Mouse (Mus musculus) cerebral cortex, adult 2 months (tissue): Measurements from ENCODE around the gene Sgsm2.

Experiments used
- WGBS: fragments of 180-500 bp; shearing (Covaris S2); methylation state at CpG from one replicate; pipeline ENCODE4 v1.1.7; 2018; 5-methylcytosine and 5-hydroxymethylcytosine counted together

The Sgsm2 gene

GRCm38 (mm10) chr11:74883098-74883497, 13.8 kb downstream of the Sgsm2 start:
- 73% methylated on average over 10 of the region's 10 CpGs for WGBS

DNA sequence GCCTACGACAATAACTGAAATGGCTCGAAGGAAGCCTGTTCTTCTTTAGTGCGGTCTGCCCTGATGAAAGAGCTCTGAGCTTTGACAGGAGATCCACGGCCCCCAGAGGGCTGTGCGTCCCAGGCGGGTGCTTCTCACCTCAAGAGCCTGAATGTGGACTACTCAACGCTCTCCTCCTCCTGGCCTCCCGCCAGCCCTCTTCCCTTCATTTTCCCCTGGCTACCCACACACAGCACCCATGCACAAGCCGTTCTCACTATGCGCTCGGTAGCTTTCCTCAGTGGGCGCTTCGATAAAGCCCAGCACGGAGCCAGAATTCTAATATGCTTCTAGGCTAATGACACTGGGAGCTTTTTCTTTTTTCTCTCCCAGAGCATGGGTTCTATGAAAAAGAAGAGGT, 14.9 kb downstream of the Sgsm2 start:
- WGBS, result 30% methylated on average over 14 of the region's 14 CpGs

DNA sequence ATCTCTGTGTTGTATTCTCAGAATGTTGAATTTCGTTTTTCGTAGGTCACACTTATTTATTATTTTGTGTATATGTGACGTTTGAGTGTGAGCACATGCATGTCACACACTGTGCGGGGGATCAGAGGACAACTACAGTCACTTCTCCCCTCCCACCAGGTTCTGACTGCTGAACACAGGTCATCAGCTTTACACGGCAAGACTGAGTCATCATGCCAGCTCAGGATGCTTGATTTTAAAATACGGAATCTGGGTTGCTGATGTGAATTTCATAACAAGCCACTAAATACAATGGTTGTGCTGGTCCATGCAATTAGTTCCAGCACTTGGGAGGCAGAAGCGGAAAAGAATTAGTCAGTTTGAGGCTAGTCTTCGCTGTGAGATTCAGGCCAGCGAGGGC, 15.9 kb downstream of the Sgsm2 start:
- 66% methylated on average over 9 of the region's 9 CpGs for WGBS

DNA sequence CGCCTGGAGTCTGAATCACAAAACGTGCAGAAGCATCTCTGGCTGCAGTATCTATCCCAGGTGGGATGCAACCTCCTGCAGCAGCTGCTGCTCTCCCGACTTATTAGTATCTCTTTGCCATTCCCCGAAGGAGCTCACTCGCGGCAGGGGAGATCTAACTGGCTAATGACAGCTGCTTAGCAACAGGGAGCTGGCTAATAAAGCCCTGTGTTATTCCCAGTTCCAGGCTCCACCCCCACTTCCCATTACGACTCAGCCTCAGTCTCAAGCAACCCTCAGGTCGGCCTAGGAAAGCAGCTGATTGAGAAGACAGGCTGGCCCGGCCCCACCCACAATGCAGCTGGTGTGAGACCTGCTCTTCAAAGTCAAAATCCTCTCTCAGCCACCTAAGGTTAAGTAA, 20.1 kb downstream of the Sgsm2 start:
- WGBS, result 5% methylated on average over 9 of the region's 9 CpGs

GRCm38 (mm10) chr11:74874630-74875029, 22.2 kb downstream of the Sgsm2 start:
- 43% methylated on average over 3 of the region's 3 CpGs for WGBS

- 21% methylated on average over 12 of the region's 12 CpGs for WGBS
Observed at GRCm38 (mm10) chr11:74870991-74871622, 25.8 kb downstream of the Sgsm2 start.

GRCm38 (mm10) chr11:74870544-74870943, 26.3 kb downstream of the Sgsm2 start:
- WGBS, result 58% methylated on average over 4 of the region's 4 CpGs

DNA sequence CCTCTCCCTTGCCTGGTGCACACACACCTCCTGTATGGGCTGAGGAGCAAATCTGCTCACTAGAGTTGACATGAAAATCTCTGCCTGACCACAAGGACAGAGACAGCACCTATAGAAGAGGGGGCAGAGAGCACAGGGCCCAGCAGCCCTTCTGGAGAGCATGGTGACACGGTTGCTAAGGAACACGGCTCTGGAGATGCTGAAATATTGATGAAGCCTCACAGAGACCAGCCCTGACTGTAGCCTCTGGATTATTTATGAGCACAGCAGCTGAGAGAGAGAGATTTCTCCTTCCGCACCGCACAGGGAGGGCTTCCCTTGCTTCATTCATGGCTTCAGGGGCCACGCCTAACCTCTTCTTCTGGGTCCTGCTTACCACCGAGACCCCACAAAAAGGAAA, 27.3 kb downstream of the Sgsm2 start:
- 84% methylated on average over 6 of the region's 6 CpGs for WGBS

DNA sequence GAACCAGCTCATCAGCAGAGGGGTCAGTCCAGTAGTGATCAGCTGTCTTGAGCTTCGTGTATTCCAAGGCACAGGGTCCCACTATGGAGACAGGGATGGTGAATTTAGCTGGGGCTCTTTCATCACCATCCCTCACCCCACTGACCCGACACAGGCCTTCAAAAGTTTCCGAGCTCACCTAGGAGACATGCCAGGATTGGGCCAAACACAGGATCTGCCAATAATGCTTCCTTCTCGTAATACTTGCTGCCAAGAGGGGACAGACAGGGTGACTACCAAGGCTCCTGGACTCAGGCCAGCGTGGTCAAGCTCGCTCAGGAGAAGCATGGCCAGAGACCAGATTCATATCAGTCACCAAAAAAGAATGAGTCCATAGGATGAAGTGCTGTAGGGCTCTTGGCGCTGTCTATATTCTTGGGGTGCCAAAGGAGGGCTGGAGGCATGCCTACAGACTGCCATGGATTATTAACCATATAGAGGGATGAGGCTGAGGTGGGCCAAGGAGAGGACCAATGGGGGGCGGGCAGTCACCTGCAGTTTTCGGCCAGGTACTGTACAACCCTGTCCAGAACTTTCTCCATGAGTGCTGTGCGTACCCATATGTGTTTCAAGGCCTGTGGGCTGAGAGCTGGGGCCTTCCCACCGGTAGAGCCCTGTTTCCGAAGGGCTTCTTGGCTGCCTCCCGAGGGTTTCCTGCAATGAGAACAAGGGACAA, 28.7 kb downstream of the Sgsm2 start:
- WGBS, result 85% methylated on average over 13 of the region's 13 CpGs

DNA sequence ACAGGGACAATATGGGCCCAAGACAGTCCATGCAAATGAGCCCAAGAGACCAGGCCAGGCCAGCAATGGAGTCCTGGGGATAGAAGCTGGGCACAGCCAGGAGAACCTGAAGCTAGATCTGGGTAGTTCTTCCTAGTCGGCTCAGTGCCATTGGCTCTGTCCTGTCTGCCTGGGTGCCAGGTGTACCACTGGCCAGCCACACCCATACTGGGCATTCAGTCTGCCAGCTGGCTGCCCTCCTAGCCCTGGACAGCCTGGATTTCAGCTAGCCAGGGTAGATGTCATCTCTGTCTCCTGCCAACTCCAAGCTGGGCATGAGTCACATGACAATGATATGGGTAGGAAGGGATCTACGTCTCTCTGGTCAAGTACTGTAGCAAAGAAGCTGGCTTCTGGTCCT, 29.7 kb downstream of the Sgsm2 start:
- 59% methylated on average over 2 of the region's 2 CpGs for WGBS

DNA sequence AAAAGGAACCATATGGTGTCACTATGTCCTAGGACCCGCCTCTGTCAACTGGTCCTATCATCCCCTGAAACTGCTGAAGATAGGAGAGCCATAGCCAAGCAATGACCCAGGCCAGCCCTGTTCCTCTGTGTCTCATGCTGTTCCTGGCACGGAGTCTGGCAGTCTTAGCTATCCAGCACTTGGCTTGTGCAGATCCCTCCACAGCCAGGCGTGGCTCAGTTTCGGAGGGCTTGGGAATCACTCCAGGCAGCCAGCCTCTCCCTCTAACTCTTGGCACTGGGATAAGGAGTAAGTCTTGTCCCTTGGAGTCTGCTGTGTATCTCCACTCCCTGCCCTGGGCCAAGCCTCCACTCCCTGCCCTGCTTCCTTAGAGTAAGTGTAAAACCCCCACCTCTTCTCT, 30.2 kb downstream of the Sgsm2 start:
- WGBS, result 41% methylated on average over 4 of the region's 4 CpGs

DNA sequence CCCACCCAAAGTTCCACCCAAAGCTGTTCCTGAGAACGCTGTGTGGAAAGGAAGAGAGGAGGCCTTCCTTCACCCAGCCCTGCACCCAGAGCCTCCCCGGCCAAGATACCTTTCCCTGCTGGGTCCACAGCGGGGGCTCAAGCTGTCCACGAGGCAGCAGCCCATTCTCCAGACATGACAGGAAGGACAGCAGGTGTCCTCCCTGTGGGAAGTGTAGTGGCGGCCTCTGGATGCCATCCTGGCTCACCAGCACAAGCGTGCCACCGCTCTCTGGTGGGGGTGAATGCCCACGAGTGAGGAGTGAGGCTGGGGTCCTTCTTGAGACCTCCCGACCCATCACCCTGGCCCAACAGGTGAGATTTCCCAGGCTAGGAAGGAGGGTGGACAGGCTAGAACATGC, 31.6 kb downstream of the Sgsm2 start:
- WGBS, result 81% methylated on average over 9 of the region's 9 CpGs

DNA sequence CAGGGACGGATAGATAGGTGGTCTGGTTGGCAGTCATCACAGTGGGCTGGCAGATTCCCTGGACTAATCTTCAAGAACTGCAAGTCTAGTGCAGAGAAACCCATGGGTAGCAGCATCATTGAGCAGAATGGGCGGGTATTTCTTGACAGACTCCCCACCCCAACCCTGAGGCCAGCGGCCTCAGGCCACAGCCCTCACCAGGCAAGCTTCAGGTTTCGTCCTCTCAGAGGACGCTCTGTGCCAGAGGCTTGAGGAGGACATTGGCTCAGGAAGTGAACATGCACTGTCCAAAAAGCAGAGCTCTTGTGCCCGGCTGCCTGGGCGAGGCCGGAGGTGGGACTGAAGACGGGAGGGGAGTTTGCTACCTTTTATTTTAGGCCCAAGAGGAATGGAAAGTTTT, 32.4 kb downstream of the Sgsm2 start:
- 91% methylated on average over 9 of the region's 9 CpGs for WGBS

DNA sequence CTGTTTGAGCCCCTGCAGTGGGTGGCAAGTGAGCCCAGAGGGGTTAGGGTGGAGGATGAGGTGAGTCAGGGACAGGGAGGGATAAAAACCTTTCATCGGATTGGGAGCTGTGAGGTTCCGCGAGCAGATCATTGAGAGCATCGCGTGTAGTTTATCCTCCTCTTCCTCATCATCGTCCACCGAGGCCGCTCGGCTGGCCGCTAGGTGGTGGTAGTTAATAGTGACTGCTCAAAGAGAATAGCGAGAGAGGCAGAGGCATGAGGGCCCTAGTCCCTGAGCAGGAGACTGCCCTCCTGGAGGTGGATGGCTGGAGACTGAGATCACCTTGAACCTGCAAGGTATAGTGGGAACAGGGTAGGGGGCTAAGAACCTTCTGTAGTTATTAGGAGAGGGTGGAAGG, 33.4 kb downstream of the Sgsm2 start:
- WGBS, result 36% methylated on average over 11 of the region's 11 CpGs

DNA sequence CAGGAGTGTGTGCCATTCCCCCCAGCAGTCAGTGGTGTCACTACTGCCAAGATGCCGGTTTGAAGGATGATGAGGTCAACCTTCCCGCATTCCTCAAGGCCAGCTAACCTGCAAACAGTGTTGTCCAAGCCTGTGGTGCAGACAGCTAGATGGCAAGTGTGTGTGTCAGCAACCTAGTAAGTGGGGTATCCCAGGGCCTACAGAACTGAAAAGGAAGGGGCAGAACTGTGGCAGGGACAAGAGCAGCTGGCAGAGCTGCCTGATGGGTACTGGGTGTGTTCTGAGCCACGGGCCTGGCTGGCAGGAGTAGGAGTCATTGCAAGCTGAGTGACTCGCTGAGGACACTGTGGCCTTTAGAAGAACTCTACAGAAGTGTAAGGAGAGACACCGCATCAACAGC, 34.7 kb downstream of the Sgsm2 start:
- WGBS, result 78% methylated on average over 5 of the region's 5 CpGs

DNA sequence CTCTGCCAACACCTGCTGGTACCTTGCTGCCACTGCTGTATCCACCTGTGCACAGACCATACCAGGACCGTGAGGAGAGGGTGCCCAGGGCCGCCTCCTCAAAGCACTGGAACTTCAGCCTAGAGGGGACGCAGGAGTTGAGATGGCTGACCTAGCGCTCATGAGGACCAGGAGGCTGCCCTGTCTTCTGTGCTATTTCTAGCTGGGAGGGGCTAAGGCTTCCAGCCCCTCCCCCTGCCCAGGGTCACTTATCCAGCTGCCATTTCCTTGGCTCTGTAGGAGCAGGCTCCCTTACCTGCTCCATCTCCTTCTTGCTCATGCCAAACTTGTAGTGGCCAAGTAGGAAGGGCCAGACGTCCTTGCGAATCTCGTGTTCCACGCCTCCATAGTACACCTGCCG, 39.1 kb downstream of the Sgsm2 start:
- 90% methylated on average over 9 of the region's 9 CpGs for WGBS

- 75% methylated on average over 14 of the region's 14 CpGs for WGBS
Observed at GRCm38 (mm10) chr11:74850998-74851661, 45.7 kb downstream of the Sgsm2 start.

GRCm38 (mm10) chr11:74847919-74848521, 48.8 kb downstream of the Sgsm2 start:
- WGBS, result 8% methylated on average over 13 of the region's 13 CpGs

- 58% methylated on average over 3 of the region's 3 CpGs for WGBS
Observed at GRCm38 (mm10) chr11:74845784-74846183, 51.1 kb downstream of the Sgsm2 start.

DNA sequence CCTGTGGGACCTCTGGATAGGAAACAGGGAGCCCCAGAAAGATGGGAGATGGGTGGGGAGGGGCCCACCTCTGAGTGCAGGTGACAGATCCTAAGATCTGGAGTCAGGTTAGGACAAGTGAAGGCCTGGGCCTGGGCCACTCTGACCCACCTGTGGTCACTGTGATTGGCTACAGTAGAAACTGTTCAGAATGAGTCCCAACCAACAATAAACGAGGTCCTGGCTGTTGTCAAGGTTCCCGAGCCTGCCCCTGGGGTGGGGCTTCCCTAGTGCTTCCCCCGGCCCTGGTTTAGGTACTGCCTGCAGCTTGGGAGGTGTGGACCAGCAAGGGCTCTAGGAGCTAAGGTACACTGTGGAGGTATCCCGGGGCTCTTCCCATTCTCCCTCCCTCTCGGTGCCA, 53.1 kb downstream of the Sgsm2 start:
- WGBS, result 68% methylated on average over 5 of the region's 5 CpGs

GRCm38 (mm10) chr11:74843435-74843714, 53.5 kb downstream of the Sgsm2 start:
- 34% methylated on average over 2 of the region's 2 CpGs for WGBS

- 62% methylated on average over 21 of the region's 22 CpGs for WGBS
Observed at GRCm38 (mm10) chr11:74842656-74843434, 54.0 kb downstream of the Sgsm2 start.
